Mouse (Mus musculus): Measurements from ENCODE around the gene Tkt.

GRCm38 (mm10) chr14:30553185-30553584 lies 5.0 kb downstream of the Tkt start:
- no peak for TF ChIP-seq CTCF (IDR thresholded peaks at IDR 0.05)
- no peak for TF ChIP-seq EP300 (IDR thresholded peaks at IDR 0.05)

Measured in lung, postnatal 0 days (tissue).